Mouse (Mus musculus): ENCODE measurements around the gene Slc38a10.

The Slc38a10 gene

DNA sequence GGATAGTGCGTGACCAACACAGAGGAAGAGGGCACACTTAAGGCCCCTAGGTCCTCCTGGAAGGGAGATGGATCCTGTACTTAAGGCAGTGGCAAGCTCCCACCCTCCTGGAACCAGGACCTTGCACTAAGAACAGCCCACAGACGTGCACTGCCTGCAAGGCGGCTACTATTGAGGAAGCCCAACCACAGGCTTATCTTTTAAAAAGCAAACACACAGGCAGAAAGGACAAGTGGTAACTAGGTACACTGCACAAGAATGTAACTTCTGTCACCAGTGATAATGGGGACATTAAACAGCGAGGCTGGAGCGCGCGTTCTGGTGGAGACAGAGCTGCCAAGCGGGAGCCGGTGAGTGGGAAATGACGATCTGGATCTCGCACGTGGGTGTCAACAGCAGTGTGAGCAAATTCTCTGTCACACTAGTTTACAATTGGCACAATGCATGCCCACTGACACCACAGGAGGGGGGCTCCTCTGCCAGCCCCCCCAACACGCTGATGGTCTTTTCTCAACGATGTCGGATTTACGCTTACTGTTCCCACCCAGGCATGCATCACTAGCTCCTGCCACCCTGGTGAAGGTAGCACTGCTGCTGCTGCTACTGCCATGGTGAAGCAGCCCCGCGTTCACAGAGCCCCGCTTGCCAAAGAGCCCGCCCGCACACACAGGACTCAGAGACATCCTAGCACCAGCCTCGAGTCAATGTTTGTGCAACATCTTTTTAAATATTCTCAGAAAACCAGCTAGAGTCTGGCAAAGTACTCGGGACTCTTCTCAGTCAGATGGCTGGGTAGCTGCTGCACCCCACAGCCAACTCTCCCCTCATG is 14.1 kb downstream of the Slc38a10 start:
- no peak for DNase-seq

DNA sequence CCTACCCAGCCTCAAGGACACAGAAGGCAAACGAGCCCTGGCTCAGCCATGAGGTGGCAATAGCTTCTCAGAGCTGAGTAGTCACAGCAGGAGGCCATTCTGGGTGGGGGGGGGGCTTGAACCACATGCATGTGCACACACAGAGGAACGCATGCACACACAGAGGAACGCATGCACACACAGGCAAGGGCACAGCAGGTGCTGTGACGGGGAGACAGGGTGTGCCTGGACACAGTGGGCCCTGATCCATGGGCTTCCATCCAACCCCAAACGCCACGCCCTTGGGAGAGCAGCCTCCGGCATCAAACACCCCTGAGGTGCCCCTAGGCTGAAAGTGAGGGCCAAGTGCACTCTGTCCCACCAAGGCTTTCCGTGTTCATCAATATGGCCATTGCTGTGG is 15.0 kb downstream of the Slc38a10 start:
- no peak for DNase-seq

DNA sequence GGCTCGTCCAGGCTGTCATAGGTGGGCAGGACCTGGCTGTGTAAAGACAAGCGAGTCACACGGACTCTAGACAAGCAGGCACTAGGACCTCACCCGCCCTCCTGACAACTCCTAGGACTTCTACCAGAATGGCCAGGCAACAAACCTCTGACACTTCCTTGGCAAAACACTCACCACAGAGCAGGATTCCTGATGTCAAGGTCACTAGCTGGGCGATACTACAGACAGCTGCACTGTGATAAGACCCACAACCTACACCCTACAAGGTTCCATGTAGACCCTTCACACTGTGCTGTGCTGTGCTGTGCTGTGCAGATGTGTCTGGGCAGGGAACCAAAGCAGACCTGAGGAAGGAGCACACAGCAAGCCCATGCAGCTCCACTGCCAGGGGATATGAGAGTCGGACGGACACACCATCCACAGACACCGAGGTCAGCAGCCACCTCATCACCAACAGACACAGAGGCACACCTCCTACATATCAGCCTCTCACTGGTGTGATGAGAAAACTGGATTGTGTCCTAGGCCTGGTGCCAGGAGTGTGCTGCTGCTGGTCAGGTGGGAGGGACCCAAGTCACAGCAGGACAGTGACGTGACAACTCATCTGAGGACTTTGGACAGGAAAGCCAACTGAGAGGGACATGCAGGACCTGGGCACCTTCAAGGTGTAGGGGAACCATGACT is 16.2 kb downstream of the Slc38a10 start:
- no peak for DNase-seq

DNA sequence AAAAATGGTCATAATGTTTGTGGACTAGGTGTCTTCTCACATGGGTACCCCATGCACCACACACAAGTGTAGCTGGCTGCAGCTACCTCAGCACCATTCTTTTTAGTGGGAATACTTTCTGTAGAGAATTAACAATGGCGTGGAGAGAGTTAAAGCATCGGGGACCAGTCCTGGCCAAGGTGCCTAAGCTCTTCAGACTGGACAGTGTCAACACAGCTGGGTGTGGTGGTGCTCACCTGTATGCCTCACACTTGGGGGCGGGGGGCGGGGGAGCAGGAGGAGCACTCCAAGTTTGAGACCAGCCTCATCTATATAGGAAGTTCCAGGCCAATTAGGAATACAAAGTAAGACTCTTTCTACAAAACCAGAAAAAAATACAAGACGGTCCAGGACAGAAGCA is 17.0 kb downstream of the Slc38a10 start:
- DNase-seq, result no peak

DNA sequence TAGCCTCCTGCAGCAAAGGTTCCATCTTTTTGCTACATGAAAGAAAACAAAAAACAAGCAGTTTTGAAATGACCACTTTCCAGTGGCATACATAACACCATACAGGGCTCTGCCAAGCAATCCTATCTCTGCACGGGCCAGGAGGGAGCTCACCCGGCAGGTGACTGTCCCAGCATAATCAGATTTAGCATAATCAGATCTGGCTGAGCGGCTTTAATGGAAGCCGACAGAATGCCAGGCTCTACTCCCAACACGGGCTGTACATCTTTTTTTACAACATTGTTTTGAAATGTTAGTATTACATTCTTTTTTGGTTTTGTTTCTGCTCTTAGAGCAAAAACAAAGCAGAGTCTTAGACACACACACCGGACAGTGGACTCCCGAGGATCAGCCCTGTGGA is 21.9 kb downstream of the Slc38a10 start:
- no peak for DNase-seq

DNA sequence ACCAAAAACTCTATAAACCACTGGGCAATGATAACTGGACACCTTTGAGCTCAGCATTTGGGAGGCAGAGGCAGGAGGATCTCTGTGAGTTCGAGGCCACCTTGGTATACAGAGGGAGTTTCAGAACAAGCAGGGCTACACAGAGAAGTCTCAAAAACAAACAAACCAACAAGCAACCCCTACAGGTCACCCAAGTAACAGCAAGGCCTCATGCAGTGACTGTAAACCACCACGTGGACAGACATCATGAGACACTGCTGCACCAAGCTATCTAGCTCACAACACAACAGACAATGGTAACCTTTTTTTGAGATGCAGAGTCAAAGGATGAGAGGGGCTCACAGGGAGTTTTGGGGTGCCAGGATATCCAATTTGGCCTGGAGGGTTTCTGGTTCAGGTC is 24.3 kb downstream of the Slc38a10 start:
- no peak for DNase-seq

DNA sequence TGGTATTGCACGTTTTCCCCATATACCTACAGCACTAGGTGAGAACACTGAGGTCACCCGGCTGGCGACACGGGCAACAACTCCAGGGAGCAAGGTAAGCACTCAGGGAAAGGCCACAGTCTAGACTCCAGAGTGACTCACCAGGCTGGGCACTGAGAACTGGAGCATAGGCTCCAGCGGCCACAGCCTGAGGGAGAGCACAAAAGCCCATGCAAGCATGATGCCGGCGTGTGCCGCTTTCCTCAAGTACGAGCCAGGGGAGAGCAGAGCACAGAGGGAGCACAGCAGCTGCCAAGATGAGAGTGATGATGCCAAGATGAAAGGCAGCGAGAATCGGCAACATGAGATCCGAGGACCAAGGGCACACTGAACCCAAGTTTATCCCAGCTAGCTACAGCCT is 29.0 kb downstream of the Slc38a10 start:
- no peak for DNase-seq

DNA sequence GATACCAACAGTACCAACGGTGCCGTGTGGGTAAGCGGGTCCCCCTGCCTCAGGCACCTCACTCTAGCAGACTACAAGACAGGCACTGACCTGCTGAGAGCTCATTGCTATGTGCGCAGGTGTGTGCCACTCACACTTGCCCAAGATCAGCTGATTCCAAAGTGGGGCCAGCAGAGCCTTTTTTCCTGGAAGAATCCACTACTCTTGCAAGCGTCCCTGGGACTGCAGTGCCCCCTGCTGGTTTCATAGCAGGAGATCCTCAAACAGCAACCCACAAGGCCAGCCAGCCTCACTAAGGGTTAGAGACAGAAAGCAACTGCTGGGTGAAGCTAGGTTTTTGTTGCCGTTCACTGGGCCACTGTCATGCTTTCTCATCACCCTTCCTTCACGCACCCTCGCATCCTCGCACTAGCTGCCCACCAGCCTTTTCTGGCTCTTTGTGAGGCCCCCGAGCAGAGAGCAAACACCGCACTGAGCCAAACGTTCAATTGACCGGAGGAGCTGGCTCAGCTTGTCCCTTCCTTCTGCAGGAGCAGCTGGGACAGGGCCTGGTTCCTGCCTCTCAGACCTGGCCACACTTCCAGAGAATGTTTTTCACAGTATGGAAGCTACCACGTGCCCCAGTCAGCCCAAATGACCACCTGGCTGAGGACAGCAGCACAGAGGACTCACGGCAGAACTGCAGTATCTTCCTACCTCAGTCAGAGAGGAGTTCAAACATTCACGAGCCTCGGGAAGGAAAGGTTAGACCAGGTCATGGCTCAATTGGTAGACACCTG is 30.3 kb downstream of the Slc38a10 start:
- DNase-seq, result peak; percentile 70

DNA sequence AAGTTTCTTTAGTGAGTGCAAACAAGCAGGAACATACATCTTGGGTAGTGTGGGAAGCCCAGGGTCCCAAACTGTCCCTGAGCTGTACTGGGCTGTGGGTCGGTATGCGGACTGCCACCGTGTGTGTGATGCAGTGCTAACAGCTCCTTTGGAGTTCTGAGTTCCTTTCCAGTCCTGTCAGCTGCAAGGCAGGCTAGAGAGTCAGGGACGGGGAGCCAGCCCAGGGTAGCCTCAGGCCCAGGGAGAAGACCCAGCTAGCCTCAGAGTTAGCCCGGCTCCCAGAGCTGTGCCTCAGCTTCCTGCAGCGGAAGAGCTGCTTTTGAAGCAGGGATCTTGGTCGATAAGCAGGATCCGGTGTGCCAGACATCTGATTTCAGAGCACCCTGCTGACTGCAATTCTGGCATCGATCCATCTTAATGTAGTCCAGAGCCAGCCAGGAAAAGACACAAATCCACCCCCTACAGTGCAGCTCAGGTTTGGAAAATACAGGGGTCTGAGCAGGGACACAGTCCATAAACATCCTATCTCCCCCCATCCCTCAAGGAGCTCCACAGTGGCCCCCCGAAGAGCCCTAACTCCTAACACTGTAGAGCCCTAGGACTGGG is 31.1 kb downstream of the Slc38a10 start:
- DNase-seq, result no peak

DNA sequence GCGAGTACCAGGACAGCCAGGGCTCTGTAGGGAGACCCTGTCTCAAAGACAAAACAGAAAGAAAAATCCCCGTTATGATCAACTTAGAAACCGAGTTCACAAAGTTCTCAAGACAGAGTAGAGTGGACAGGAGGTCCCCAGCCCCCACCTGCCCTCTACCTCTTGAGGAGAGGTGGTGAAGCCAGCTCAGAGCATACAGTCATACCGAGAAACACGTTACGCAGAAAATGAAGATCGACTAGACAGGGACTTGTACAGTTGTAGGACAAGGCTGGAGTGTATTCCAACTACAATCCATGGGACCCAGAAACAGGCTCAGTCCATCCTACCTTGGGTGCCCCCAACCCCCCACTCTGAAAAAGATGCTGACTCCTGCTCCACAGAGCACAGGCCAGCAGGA is 32.0 kb downstream of the Slc38a10 start:
- no peak for DNase-seq

DNA sequence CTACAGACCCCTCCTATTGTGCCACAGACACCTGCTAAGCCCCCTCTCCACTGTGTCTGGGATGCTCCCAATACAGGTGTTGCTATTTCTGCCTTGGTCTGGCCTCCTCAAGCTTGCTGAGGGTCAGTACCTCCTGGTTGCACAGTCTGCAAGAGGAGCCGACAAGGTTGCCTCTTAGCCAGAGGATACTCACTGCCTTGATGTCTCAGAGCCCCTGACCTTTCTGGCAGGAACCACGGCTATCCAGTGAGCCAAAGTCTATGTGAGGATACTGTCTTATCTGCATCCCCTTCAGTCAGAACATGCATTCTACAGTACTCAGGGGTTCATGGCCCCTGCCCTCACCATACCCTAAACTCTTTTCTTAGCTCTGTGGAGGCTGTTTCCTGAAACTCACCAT is 33.5 kb downstream of the Slc38a10 start:
- no peak for DNase-seq

DNA sequence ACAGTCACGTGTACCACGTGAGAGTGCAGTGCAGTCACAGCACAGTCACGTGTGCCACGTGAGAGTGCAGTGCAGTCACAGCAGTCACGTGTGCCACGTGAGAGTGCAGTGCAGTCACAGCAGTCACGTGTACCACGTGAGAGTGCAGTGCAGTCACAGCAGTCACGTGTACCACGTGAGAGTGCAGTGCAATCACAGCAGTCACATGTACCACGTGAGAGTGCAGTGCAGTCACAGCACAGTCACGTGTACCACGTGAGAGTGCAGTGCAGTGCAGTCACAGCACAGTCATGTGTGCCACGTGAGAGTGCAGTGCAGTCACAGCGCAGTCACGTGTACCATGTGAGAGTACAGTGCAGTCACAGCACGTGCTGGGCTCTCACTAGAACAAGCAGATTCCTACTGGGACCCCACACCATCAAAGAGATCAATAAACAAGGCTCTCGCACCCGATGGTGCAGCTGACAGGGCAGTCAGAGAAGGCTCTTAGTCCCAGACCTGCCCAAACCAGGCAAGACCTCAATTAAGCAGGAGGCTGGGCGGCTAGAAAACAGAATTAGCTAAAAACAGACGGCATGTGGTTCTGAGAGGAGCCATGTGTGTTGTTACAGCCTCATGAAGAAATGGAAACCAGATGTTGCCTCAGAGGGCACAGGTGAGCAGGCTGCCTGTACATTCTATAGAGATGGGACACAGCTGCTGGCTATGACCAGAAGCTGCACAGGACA is 36.5 kb downstream of the Slc38a10 start:
- DNase-seq, result no peak

DNA sequence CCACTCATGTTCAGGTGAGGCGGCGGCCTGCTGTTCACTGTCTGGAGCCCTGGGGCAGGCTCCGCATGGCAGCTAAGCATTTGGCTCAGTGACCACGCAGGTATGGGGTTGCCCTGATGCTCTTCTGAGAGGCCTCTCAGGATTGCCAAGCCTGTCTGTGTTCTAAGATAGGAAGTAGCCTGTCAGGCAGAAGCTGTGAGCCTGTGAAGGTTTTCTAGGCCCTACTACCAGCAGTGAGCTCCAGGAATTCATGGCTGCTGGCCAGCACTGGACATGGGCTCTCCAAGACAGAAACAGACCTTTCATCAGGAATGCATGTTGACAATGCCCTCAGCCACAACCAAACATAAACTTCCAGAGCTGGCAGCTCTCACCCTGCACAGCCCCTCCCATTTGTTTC is 39.0 kb downstream of the Slc38a10 start:
- DNase-seq, result no peak

DNA sequence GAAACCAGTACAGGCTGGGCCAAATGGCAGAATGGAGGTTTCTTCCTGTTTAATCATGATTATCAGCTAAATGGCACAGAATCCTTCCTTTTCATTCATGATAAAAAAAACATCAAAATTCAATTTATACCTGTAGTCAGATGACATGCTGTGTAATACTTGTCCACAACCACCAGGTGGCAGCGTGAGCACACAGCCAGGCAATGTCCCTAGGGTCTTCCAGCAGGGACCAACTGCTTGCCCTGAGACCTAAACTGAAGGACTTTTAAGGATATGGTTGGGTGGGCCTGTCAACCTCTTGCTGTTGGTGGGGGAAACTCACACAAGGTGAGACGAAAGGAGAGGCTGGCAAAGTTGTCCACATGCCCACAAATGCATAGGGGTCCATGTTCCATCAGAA is 40.1 kb downstream of the Slc38a10 start:
- peak; percentile 81 for DNase-seq

DNA sequence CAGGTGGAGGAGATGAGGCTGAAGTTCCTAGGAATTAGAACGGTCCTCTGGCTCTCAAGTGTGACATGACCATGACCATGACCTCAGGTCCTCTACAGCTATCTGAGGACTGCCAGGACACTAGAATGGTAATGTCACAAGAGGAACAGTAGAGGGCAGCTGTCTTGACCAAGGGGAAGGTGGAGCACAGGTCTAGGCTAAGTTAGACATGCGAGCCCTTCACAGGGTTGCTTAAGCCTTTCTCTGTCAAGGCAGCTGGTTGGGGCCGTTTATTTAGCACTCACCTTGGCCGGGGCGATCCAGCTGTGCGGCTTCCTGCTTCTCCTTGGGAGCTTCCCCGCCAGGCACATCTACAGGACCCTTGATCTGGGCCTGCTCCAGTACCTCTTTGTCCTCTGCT is 40.6 kb downstream of the Slc38a10 start:
- DNase-seq, result no peak

DNA sequence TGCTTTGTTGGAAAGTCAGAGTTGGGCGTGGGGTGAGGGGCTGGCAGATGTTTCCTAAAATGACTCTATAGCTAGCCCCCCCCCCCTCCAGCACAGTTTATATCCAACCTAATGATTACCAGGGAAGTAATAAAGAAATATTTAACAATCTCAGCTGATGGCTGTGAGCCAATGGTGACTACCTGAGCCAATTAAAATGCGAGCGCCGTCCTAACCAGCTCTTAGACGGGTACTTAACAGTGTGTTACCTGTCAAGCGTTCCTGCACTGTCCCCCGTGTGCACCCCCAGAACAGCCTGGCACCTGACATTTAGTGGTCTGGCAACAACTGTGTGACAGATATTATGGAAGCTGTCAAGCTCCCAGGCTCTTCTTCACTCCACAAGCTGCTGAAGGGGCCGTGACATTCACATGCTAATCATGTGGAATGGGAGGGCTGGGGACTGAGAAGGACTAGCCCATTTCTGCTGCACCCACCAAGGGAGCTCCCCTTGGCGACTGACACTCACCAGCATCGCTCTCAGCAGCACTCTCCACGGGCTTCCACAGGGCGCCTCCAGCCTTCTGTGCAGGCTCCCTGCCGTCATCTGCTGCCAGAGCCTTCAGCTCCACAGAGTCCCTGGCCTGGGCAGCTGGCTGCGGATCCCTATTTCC is 41.5 kb downstream of the Slc38a10 start:
- DNase-seq, result no peak

DNA sequence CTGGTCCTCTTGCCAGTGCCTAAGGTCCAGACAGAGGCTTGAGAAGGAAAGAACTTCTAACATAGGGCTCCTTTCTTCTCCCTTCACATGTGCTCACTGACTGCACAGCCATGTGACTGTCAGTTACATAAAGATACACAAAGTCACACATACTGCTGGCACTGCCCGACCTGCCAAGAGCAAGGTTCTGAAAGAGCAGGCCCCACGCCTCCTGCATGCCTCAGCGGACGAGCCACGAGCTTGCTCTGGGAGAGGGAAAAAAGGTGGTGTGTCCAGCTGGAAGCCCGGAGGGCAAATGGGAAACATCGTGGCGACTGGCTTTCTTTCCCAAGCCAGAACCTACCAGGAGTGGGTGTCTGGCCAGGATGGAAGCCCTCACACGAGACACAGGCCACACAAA is 43.4 kb downstream of the Slc38a10 start:
- no peak for DNase-seq

DNA sequence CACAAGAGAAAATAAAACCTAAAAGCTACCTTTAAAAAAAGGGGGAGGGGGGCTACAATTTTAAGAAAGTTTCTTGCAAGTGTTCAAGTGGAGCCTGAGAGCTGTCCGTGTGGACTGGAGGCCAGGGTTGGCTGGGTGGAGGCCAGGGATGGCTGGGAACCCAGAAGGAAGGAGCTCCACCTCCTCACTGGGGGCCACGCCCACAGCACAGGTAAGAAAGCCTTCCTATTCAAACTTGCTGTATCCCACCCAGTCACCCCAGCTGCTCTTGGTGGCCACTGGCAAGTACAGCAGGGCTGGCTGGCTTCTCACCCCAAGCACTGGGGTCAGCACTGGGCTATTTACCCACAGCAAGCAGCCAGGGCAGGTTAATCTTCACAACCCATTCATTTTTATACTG is 44.1 kb downstream of the Slc38a10 start:
- DNase-seq, result no peak

DNA sequence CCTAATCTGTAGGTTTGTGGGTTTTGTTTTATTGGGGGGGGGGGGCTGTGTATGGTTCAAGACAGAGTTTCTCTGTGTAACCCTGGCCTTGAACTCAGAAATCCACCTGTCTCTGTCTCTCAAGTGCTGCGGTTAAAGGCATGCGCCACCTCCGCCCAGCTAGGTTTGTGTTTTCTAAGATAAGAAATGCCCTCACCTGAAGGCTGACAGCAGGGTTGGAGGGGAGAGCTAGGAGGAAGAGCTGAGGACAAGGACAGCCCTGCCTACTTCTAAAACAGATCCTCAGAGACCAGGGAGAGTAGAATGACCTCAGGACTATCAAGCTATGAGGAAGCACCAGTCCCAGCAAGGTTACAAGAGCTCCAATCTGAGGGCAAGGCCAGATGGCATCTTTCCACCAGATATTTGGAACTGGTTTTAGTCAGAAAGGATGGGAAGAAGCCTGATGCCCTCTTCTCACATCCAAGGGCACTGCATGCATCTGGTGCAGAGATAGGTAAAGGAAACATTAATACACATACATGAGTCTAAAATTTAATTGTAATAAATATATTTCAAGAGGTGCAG is 47.6 kb downstream of the Slc38a10 start:
- DNase-seq, result no peak

DNA sequence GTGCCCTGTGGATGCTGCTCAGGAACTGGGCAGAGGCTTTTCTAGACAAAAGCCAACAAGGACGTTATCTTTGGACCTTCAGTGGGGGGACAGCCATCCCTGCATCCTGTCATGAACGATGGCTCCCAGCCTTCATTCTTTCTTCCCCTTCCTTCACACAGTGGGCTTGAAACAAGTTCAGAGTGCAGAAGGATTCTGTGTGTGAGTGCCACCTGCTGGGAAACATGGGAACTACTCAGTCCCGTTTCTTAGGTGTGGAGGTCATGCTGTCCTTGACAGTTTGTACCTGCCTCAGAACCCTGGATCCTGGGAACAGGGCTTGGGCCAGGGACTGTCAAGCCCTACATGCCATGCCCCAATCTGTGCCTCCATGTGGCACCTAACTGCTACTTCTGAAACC is 50.1 kb downstream of the Slc38a10 start:
- peak; percentile 81 for DNase-seq

DNA sequence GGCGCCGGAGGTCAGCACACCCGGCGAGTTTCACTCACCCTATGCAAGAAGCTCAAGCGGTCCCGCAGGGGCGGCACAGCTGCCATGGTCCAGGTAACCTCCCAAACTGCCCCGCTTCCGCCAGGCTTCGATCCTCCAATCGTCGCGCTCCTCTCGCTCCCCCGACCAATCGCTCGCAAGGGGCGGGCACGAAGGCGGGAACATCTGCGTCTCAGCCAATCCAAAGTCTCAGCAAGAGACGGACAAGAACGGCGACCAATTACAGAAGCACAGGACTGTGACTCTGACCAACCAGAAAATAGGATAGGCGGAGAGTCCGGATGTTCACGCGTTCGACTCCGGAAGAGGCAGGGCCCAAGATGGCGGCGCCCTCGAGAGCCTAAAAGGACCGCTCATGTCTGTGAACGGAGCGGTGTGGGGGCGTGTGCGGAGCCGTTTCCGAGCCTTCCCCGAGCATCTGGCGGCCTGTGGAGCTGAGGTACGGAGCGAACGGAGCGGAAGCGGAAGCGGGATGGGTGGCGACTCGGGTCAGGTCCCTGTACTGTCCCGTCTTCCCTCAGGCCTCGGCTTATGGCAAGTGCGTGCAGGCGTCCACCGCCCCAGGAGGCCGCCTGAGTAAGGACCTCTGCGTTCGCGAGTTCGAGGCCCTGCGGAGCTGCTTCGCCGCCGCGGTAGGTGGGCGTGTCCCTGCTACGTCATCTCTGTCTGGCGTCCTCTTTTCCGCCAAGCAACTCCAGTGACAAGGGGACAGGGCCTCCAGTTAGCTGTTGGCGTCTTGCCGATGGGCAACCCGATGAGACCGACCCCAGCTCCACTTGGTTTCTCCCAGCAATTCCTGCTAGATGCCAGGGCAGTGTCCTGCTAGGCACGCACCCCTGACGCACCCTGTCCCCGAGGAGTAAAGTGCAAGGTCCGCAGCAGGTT is 52.3 kb downstream of the Slc38a10 start, which contains the start of the genes Tepsin and Ndufaf8:
TSS of gene Tepsin (minus strand) at position 144 of the 924 bp plus-strand sequence.
TSS of gene Ndufaf8 (plus strand) at position 341 of the 924 bp plus-strand sequence.
- peak; percentile 96 for DNase-seq

Data from thymus, postnatal 4 days (tissue).